Mouse (Mus musculus) liver, embryonic 16.5 days (tissue): ENCODE measurements around the gene Prom1. TPM values are rescaled to one million over a fixed set of nuclear protein-coding genes. Genes with fewer than 3 reads are reported as not detected.
A peak's percentile ranks its signal among the peaks of the same experiment; 100 is the strongest.

Source experiments
- ATAC-seq: fragments of 200-750 bp; cut with Nextera tagmentation; 2 replicates; pipeline ENCODE4 v1.8.0; 2017; ENCODE audit warnings: low read depth, mild to moderate bottlenecking, moderate number of reproducible peaks, moderate library complexity
- H3K27ac ChIP-seq: fragments of 300-500 bp; sonication (generic); 2 replicates; pipeline ENCODE4 v1.5.1; 2014; ENCODE audit warnings: mild to moderate bottlenecking, low read length
- H3K27me3 ChIP-seq: fragments of 300-500 bp; sonication (generic); 2 replicates; pipeline ENCODE4 v1.6.1; 2014; ENCODE audit warnings: low read depth, low read length, mixed read lengths; ENCODE audit not compliant: control insufficient read depth, insufficient read depth
- H3K36me3 ChIP-seq: fragments of 300-500 bp; sonication (generic); 2 replicates; pipeline ENCODE4 v1.6.1; 2014; ENCODE audit warnings: mild to moderate bottlenecking; ENCODE audit not compliant: control insufficient read depth, insufficient read depth
- H3K4me1 ChIP-seq: fragments of 300-500 bp; sonication (generic); 2 replicates; pipeline ENCODE4 v1.6.1; 2014; ENCODE audit warnings: low read depth, low read length, mixed read lengths; ENCODE audit not compliant: control insufficient read depth
- H3K4me2 ChIP-seq: fragments of 300-500 bp; sonication (generic); 2 replicates; pipeline ENCODE4 v1.6.1; 2014; ENCODE audit warnings: low read depth, low read length, mixed read lengths
- H3K4me3 ChIP-seq: fragments of 300-500 bp; sonication (generic); 2 replicates; pipeline ENCODE4 v1.5.1; 2014; ENCODE audit warnings: low read depth, mild to moderate bottlenecking, low read length
- H3K9ac ChIP-seq: fragments of 300-500 bp; sonication (generic); 2 replicates; pipeline ENCODE4 v1.6.1; 2014; ENCODE audit warnings: low read depth, low read length
- H3K9me3 ChIP-seq: fragments of 300-500 bp; sonication (generic); replicated peaks from 2 replicates; pipeline ENCODE4 v1.6.1; 2016; ENCODE audit warnings: low read length; ENCODE audit not compliant: control insufficient read depth
- WGBS: fragments of 180-500 bp; shearing (Covaris S2); extraction: QIAGEN DNeasy Blood & Tissue Kit; methylation state at CpG from one replicate; pipeline ENCODE4 v1.1.7; 2014; ENCODE audit not compliant: insufficient replicate concordance; 5-methylcytosine and 5-hydroxymethylcytosine counted together
- polyA plus RNA-seq: library from polyadenylated mRNA; unstranded; fragments of >200 nt; fragmentation: Nextera tagmentation; extraction: Ambion mirVana; gene quantifications from 2 replicates; pipeline ENCODE4 v1.2.1, GENCODE M21; 2015

Prom1 gene
- polyA plus RNA-seq, 1 experiment from 2014 or later, result 20.3 TPM

GRCm38 (mm10) chr5:43947330-43947977, 154.4 kb downstream of the Prom1 start:
- Histone ChIP-seq H3K9ac (no peak overlapping the region), H3K27ac (no peak overlapping the region), H3K4me1 (peaks cover 9% of the 10 kb centered on the region), H3K36me3 (no peaks in the 10 kb centered on the region), H3K27me3 (0 out of 2 replicates have a peak, but pooled peaks cover 2% of the 10 kb centered on the region), H3K9me3 (no peaks in the 10 kb centered on the region), H3K4me2 (peak overlapping the region; percentile 55), H3K4me3 (no peak overlapping the region; the same call in 1 of the 2 replicates)
- WGBS, result 27% methylated on average over 9 of the region's 9 CpGs
- no peak for ATAC-seq

Other genes with a start within 250 kb of the Prom1 start
- gene Cd38, start 233.5 kb downstream of the Prom1 start, polyA plus RNA-seq, result 15.3 and 16.6 TPM in 2 replicates
- gene Gm7879, start 188.9 kb downstream of the Prom1 start, polyA plus RNA-seq, result 0.93 TPM in 1 of 2 replicates, not detected in the other
- gene Fgfbp1, start 120.3 kb downstream of the Prom1 start, polyA plus RNA-seq, result 1.3 and 1.8 TPM in 2 replicates
- 30.8 and 32.3 TPM in 2 replicates for gene Tapt1, start 124.6 kb upstream of the Prom1 start, polyA plus RNA-seq